Mouse (Mus musculus): Measurements from ENCODE around the gene Znrf1.

- TF ChIP-seq POLR2A (IDR thresholded peaks at IDR 0.05; ENCODE audit: low read depth, low read length) = no peak
- TF ChIP-seq CTCF (IDR thresholded peaks at IDR 0.05; ENCODE audit: extremely low read depth, insufficient read length, insufficient replicate concordance, low read depth, low read length) = no peak
These were observed 64.0 kb downstream of the Znrf1 start for GRCm38 (mm10) chr8:111599707-111600444.

Data from small intestine, adult 2 months (tissue).